Mouse (Mus musculus) lung, embryonic 14.5 days (tissue): ENCODE data around the gene Usp32. TPM values are rescaled to one million over a fixed set of nuclear protein-coding genes. Genes with fewer than 3 reads are reported as not detected.

ENCODE experiments used
- ATAC-seq: fragments of 200-750 bp; cut with Nextera tagmentation; 2 replicates; pipeline ENCODE4 v1.8.0; 2017; ENCODE audit warnings: mild to moderate bottlenecking, moderate TSS enrichment, moderate library complexity; ENCODE audit not compliant: insufficient read depth
- DNase-seq: peaks from one replicate; pipeline ENCODE4 v3.0.0-alpha.2; 2015
- H3K27ac ChIP-seq: fragments of 300-500 bp; sonication (generic); 2 replicates; pipeline ENCODE4 v1.5.1; 2014; ENCODE audit warnings: low read depth, mild to moderate bottlenecking, moderate library complexity
- H3K27me3 ChIP-seq: fragments of 300-500 bp; sonication (generic); 2 replicates; pipeline ENCODE4 v1.6.1; 2014; ENCODE audit warnings: low read length, control low read depth; ENCODE audit not compliant: insufficient read depth
- H3K36me3 ChIP-seq: fragments of 300-500 bp; sonication (generic); 2 replicates; pipeline ENCODE4 v1.6.1; 2014; ENCODE audit warnings: control low read depth; ENCODE audit not compliant: insufficient read depth
- H3K4me1 ChIP-seq: fragments of 300-500 bp; sonication (generic); 2 replicates; pipeline ENCODE4 v1.6.1; 2014; ENCODE audit warnings: antibody characterized with exemption, control low read depth; ENCODE audit not compliant: insufficient read depth
- H3K4me2 ChIP-seq: fragments of 300-500 bp; sonication (generic); 2 replicates; pipeline ENCODE4 v1.6.1; 2014; ENCODE audit warnings: mild to moderate bottlenecking
- H3K4me3 ChIP-seq: fragments of 300-500 bp; sonication (generic); 2 replicates; pipeline ENCODE4 v1.5.1; 2014; ENCODE audit warnings: low read depth, low read length
- H3K9ac ChIP-seq: fragments of 300-500 bp; sonication (generic); 2 replicates; pipeline ENCODE4 v1.6.1; 2014
- H3K9me3 ChIP-seq: fragments of 300-500 bp; sonication (generic); 2 replicates; pipeline ENCODE4 v1.6.1; 2016; ENCODE audit warnings: low read depth, low read length, control low read depth
- CTCF ChIP-seq: IDR thresholded peaks from 2 replicates; pipeline ENCODE4 v1.5.1; 2016; ENCODE audit warnings: antibody characterized with exemption, low read depth
- WGBS: fragments of 180-500 bp; shearing (Covaris S2); extraction: QIAGEN DNeasy Blood & Tissue Kit; methylation state at CpG from one replicate; pipeline ENCODE4 v1.1.7; 2014; 5-methylcytosine and 5-hydroxymethylcytosine counted together
- polyA plus RNA-seq: library from polyadenylated mRNA; unstranded; fragments of >200 nt; fragmentation: Nextera tagmentation; extraction: Ambion mirVana; gene quantifications from 2 replicates; pipeline ENCODE4 v1.2.1, GENCODE M21; 2014

Usp32 gene
- polyA plus RNA-seq, 1 experiment from 2014 or later = 5.5 TPM

DNA sequence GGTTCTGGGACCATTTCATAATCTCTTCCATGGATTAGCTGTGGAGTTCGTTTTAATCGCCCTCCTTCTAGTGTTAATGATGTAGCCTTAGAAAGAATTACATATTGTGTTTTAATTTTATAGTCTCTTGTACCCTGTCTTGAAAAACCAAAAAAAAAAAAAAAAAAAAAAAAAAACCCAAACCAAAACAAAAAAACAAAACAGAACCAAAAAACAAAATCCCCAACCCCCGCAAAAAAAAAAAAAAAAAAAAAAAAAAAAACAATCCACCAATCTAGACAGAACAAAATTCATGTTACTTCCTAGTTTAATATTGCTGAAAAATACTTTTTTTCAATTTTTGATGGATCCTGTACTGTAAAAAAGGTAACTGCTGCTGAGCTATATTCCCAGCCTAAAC is 100.7 kb downstream of the Usp32 start:
- no peaks in the 10 kb centered on the region for H3K9me3 ChIP-seq
- DNase-seq (no peak), ATAC-seq (no peak)
- WGBS = 89% methylated on average over 3 of the region's 3 CpGs
- no peak overlapping the region for H3K4me2 ChIP-seq
- no peaks in the 10 kb centered on the region for H3K27me3 ChIP-seq
- H3K27ac ChIP-seq = no peak overlapping the region
- H3K9ac ChIP-seq = no peak overlapping the region
- peaks cover 27% of the 10 kb centered on the region for H3K36me3 ChIP-seq
- no peak for TF ChIP-seq CTCF
- H3K4me3 ChIP-seq = no peak overlapping the region
- no peaks in the 10 kb centered on the region for H3K4me1 ChIP-seq

DNA sequence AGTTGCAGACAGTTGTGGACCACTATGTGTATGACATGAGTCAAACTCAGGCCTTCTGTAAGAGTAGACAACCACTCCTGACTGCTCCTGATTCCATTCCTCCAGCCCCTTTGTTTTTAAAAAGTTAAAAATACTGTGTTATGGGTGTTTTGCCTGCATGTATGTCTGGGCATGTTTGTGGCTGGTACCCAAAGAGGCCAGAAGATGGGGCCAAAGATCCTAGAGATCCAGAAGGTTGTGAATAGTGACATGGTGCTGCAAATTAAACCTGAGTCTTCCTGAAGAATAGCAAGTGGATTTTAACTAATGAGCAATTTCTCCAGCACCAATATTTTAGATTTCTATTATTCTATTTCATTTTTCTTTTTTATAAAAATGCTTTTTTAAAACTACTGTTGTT is 126.8 kb downstream of the Usp32 start:
- Histone ChIP-seq H3K4me1 (no peaks in the 10 kb centered on the region), H3K4me2 (no peak overlapping the region), H3K27ac (no peak overlapping the region), H3K36me3 (peaks cover 20% of the 10 kb centered on the region), H3K27me3 (no peaks in the 10 kb centered on the region), H3K4me3 (no peak overlapping the region), H3K9me3 (no peaks in the 10 kb centered on the region), H3K9ac (no peak overlapping the region)
- TF ChIP-seq CTCF = no peak
- DNase-seq (peak; percentile 11), ATAC-seq (no peak)

DNA sequence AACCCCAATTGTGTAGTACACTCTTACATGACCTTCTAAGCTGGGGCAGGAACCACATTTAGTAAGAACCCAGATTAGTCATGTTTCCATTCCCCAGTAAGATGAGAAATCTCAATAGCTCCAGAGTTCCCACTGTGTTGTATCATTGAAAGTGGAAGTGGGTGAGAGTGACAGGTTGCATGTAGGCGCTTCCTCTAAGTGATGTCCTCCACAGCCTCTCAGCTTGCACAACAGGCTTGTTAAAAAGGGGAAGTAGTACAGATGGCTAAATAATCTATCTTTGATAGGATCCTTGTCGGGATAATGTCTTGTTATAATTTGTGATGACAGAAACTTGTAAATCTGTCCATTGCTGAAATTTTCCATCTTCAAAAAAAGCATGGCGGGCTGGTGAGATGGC is 136.4 kb downstream of the Usp32 start:
- Histone ChIP-seq H3K27ac (no peak overlapping the region), H3K4me2 (no peak overlapping the region), H3K4me1 (no peaks in the 10 kb centered on the region), H3K36me3 (peaks cover 31% of the 10 kb centered on the region), H3K4me3 (no peak overlapping the region), H3K9me3 (no peaks in the 10 kb centered on the region), H3K9ac (no peak overlapping the region), H3K27me3 (no peaks in the 10 kb centered on the region)
- WGBS = 89% methylated on average over 3 of the region's 3 CpGs
- no peak for TF ChIP-seq CTCF
- ATAC-seq (no peak), DNase-seq (peak; percentile 3)

DNA sequence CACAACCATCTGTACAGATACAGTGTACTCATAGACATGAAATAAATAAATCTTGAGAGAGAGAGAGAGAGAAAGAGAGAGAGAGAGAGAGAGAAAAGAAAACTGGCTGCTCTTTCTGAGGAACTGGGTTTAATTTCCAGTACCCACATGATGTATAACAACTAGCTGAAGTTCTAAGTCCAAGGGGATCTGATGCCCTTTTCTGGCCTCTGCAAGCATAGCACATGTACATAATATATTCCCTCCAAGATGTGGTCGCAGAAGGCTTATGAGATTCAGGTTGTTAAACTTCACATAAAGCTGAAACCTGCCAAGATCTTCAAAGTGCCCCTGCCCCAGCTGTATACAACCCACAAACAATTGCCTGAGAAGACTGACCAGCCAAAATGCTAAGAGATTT is 144.7 kb downstream of the Usp32 start:
- Histone ChIP-seq H3K27ac (no peak overlapping the region), H3K4me2 (no peak overlapping the region), H3K9ac (no peak overlapping the region), H3K36me3 (peaks cover 32% of the 10 kb centered on the region), H3K9me3 (no peaks in the 10 kb centered on the region), H3K4me1 (no peaks in the 10 kb centered on the region), H3K4me3 (no peak overlapping the region), H3K27me3 (no peaks in the 10 kb centered on the region)
- DNase-seq (no peak), ATAC-seq (no peak)
- TF ChIP-seq CTCF = no peak
- 80% methylated on average over 1 of the region's 1 CpGs for WGBS

DNA sequence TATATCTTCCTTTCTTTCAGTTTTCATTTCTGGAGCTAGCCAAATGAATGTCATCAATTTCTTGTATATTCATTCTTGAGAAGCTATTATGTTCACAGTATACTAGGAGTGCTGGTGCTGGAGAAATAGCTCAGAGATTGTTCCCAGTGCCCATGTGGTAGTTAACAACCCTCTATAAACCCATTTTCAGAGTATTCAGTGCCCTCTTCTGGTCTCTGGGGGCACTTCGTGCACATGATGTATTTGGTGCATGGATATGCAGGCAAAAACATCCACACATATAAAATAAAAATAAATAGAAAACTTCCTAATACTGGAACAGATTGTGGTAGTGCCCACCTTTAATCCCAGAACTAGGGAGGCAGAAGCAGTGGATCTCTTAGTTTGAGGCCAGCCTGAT is 147.0 kb downstream of the Usp32 start:
- Histone ChIP-seq H3K27me3 (no peaks in the 10 kb centered on the region), H3K4me3 (no peak overlapping the region), H3K9me3 (no peaks in the 10 kb centered on the region), H3K4me1 (no peaks in the 10 kb centered on the region), H3K4me2 (no peak overlapping the region), H3K9ac (no peak overlapping the region), H3K36me3 (peaks cover 35% of the 10 kb centered on the region), H3K27ac (no peak overlapping the region)
- ATAC-seq (no peak), DNase-seq (no peak)
- 90% methylated on average over 1 of the region's 1 CpGs for WGBS
- no peak for TF ChIP-seq CTCF

DNA sequence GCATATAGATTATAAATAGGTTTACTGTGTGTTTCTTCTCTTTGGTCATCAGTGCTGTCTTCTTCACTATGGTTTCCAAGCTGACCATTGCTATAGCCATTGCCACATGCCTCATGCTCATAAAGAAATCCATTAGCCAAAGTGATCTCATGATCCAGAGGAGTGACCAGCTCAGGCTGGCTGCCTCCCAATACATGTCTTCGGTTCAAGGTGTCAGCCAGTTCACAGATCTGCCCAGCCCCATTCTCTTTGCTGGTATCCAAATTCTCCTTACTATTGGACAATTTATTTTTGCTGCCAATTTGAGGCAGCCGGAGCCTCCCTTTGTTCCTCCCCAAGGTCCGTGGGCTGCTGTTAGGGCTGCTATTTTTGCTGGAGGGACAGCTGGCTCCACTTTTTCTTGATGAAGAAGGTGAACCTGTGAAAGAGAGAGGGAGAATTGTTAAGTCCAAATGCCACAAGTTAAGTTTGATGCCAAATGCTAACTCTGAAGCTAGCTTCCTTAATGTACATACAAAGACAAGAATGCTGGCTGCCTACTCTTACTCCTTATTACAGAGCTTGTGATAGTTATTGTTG is 151.5 kb downstream of the Usp32 start:
- 83% methylated on average over 3 of the region's 3 CpGs for WGBS

DNA sequence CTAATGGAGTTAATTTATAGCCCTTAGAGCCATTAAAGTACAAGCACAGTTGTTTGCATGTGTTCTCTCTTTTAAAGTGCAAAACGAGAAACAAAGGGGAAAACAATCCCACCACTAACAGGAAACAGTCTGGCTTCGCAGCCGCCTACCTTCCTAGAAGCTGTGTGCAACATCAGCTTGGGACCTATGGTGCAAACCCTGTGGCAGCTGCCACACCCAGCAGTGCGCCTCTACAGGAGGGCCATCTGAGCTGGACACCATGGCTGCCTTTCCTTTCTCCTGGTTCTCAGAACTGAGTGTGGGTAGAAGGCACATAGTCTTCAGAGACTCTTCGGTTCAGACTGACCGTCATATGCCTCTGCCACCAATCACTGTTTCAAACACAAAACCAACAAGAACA is 154.5 kb downstream of the Usp32 start:
- Histone ChIP-seq H3K27ac (no peak overlapping the region), H3K4me2 (no peak overlapping the region), H3K36me3 (peaks cover 31% of the 10 kb centered on the region), H3K9ac (no peak overlapping the region), H3K9me3 (no peaks in the 10 kb centered on the region), H3K4me3 (no peak overlapping the region), H3K27me3 (no peaks in the 10 kb centered on the region), H3K4me1 (no peaks in the 10 kb centered on the region)
- TF ChIP-seq CTCF = no peak
- no peak for DNase-seq
- WGBS = 89% methylated on average over 6 of the region's 6 CpGs
- no peak for ATAC-seq

More for the DNA sequence above, 151.5 kb downstream of the Usp32 start:
- no peak overlapping the region for H3K4me2 ChIP-seq
- ATAC-seq (no peak), DNase-seq (no peak)
- H3K36me3 ChIP-seq = peaks cover 39% of the 10 kb centered on the region
- no peaks in the 10 kb centered on the region for H3K27me3 ChIP-seq
- H3K27ac ChIP-seq = no peak overlapping the region
- no peak overlapping the region for H3K4me3 ChIP-seq
- no peak overlapping the region for H3K9ac ChIP-seq
- H3K9me3 ChIP-seq = no peaks in the 10 kb centered on the region
- TF ChIP-seq CTCF = no peak
- no peaks in the 10 kb centered on the region for H3K4me1 ChIP-seq

DNA sequence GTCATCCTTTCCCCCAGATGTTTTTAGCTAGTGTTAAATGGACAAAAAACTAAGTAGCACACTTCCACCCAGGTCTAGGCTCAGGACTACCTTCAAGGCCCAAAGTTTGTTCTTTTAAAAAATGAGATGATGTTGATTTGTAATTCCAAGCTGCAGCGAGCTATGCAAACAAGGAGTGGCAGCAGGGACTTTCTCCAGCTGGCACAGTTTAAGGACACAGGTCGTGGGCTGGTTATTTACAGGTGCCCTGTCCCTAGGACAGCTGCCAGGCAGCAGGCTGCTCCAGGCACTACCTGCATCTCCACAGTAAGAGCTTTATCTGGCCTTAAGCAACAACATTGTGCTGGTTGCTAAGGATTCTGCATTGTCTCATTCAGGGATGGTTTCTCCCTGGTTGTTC is 159.3 kb downstream of the Usp32 start:
- Histone ChIP-seq H3K9ac (no peak overlapping the region), H3K27ac (no peak overlapping the region), H3K4me3 (no peak overlapping the region), H3K27me3 (no peaks in the 10 kb centered on the region), H3K4me1 (no peaks in the 10 kb centered on the region), H3K9me3 (no peaks in the 10 kb centered on the region), H3K4me2 (no peak overlapping the region), H3K36me3 (0 out of 2 replicates have a peak, but pooled peaks cover 7% of the 10 kb centered on the region)
- WGBS = 67% methylated on average over 2 of the region's 2 CpGs
- TF ChIP-seq CTCF = no peak
- no peak for ATAC-seq
- DNase-seq = no peak
